Comparison of ENCODE assay signal across 9 mouse cellular contexts in genomic region chr8:106576849-106577555, GRCm38 (mm10). TPM values are rescaled to one million over a fixed set of nuclear protein-coding genes. Genes with fewer than 3 reads are reported as not detected.
DNase-seq lines count a peak whose midpoint lies in the region; ATAC-seq lines count a peak whose summit lies in the region.
"Had no signal": no experiment of that assay in that cellular context is flagged by ENCODE, and none has a peak within 500 bp of the region (broad histone marks: within the 10 kb centered on the region; RNA-seq: fewer than 3 reads in every experiment).

No protein-coding gene starts in this region.

- H3K4me2 ChIP-seq in hindbrain, embryonic 15.5 days, result no peak overlapping the region
- no peak overlapping the region for H3K4me2 ChIP-seq in hindbrain, embryonic 13.5 days
- H3K4me2 ChIP-seq in kidney, embryonic 14.5 days (replicated peaks; ENCODE audit: low read depth, low read length), result no peak overlapping the region
- H3K4me2 ChIP-seq: embryonic facial prominence, embryonic 13.5 days had no signal

- H3K36me3 ChIP-seq in hindbrain, embryonic 15.5 days, result no peaks in the 10 kb centered on the region
- H3K36me3 ChIP-seq in hindbrain, embryonic 13.5 days, result no peaks in the 10 kb centered on the region
- H3K36me3 ChIP-seq in kidney, embryonic 14.5 days (ENCODE audit: control insufficient read depth, insufficient read depth, low read length), result no peaks in the 10 kb centered on the region
- H3K36me3 ChIP-seq: embryonic facial prominence, embryonic 13.5 days had no signal

- ATAC-seq in hindbrain, embryonic 15.5 days (ENCODE audit: low FRiP score, low read depth), result 0 out of 2 replicates have a peak, but pooled peaks have one; percentile 27
- ATAC-seq in hindbrain, embryonic 13.5 days (ENCODE audit: low FRiP score), result no peak
- 0 out of 2 replicates have a peak, but pooled peaks have one; percentile 55 for ATAC-seq in kidney, embryonic 14.5 days (ENCODE audit: low FRiP score, low TSS enrichment)
- ATAC-seq in monocyte, adult 5-6 weeks (replicated peaks; ENCODE audit: insufficient number of reproducible peaks, low FRiP score, low TSS enrichment, poor library complexity, severe bottlenecking), result peak; percentile 59; the same call in 1 of the 2 replicates

- no peak overlapping the region for H3K27ac ChIP-seq in hindbrain, embryonic 15.5 days (replicated peaks)
- H3K27ac ChIP-seq in hindbrain, embryonic 13.5 days, result no peak overlapping the region
- no peak overlapping the region for H3K27ac ChIP-seq in kidney, embryonic 14.5 days (ENCODE audit: low read depth, low read length)
- H3K27ac ChIP-seq: embryonic facial prominence, embryonic 13.5 days had no signal

- H3K9ac ChIP-seq in hindbrain, embryonic 15.5 days, result no peak overlapping the region
- H3K9ac ChIP-seq in hindbrain, embryonic 13.5 days, result no peak overlapping the region
- H3K9ac ChIP-seq in kidney, embryonic 14.5 days (ENCODE audit: low read depth, low read length), result no peak overlapping the region
- H3K9ac ChIP-seq: embryonic facial prominence, embryonic 13.5 days had no signal

- DNase-seq in adrenal gland, postnatal 10 days, result peak; percentile 28
- no peak for DNase-seq in ovary, adult 18-20 months (ENCODE audit: low spot score)
- DNase-seq in neural tube, embryonic 10.5 days (ENCODE audit: extremely low spot score, low spot score), result no peak
- DNase-seq in embryo, embryonic 10.5 days (ENCODE audit: low spot score), result no peak

- no peak overlapping the region for H3K4me3 ChIP-seq in hindbrain, embryonic 15.5 days
- H3K4me3 ChIP-seq in hindbrain, embryonic 13.5 days, result no peak overlapping the region
- no peak overlapping the region for H3K4me3 ChIP-seq in kidney, embryonic 14.5 days (ENCODE audit: low read length)
- H3K4me3 ChIP-seq: embryonic facial prominence, embryonic 13.5 days had no signal

- H3K27me3 ChIP-seq in hindbrain, embryonic 15.5 days, result no peaks in the 10 kb centered on the region
- H3K27me3 ChIP-seq in hindbrain, embryonic 13.5 days, result no peaks in the 10 kb centered on the region
- H3K27me3 ChIP-seq in kidney, embryonic 14.5 days (ENCODE audit: control insufficient read depth, insufficient read depth, low read length), result no peaks in the 10 kb centered on the region
- H3K27me3 ChIP-seq: embryonic facial prominence, embryonic 13.5 days had no signal

- no peaks in the 10 kb centered on the region for H3K9me3 ChIP-seq in hindbrain, embryonic 15.5 days
- H3K9me3 ChIP-seq in hindbrain, embryonic 13.5 days, result no peaks in the 10 kb centered on the region
- no peaks in the 10 kb centered on the region for H3K9me3 ChIP-seq in kidney, embryonic 14.5 days (ENCODE audit: control insufficient read depth, low read length)
- H3K9me3 ChIP-seq: embryonic facial prominence, embryonic 13.5 days had no signal

- WGBS in hindbrain, embryonic 15.5 days, result 44% methylated on average over 6 of the region's 6 CpGs
- 55% methylated on average over 6 of the region's 6 CpGs for WGBS in hindbrain, embryonic 13.5 days
- WGBS in kidney, embryonic 14.5 days, result 26% methylated on average over 6 of the region's 6 CpGs

- no peaks in the 10 kb centered on the region for H3K4me1 ChIP-seq in hindbrain, embryonic 15.5 days (replicated peaks)
- H3K4me1 ChIP-seq in hindbrain, embryonic 13.5 days (replicated peaks), result peaks cover 7% of the 10 kb centered on the region; the same call in 1 of the 2 replicates
- 0 out of 2 replicates have a peak, but pooled peaks cover 2% of the 10 kb centered on the region for H3K4me1 ChIP-seq in kidney, embryonic 14.5 days (ENCODE audit: control insufficient read depth, insufficient read depth, low read length)

RNA-seq across cellular contexts. Expression of gene Gm10073, which starts 3.7 kb away (rescaled TPM):
- polyA plus RNA-seq in hindbrain, embryonic 15.5 days (2015; fragmentation: Nextera tagmentation; extraction: Ambion mirVana), result 5.7 and 11.2 TPM in 2 replicates
- 6.1 and 9.5 TPM in 2 replicates for polyA plus RNA-seq in hindbrain, embryonic 13.5 days (2015; fragmentation: Nextera tagmentation; extraction: Ambion mirVana)
- total RNA-seq in adrenal gland, postnatal 10 days (2021), result 100 to 1,000 TPM; 131 to 143 TPM
- 11.5 and 11.6 TPM in 2 replicates for polyA plus RNA-seq in kidney, embryonic 14.5 days (2014; fragmentation: Nextera tagmentation; extraction: Ambion mirVana)
- total RNA-seq in monocyte, adult 5-6 weeks (2017), result 2.2 to 11.5 TPM (median 9.5 TPM) in 3 replicates

RNA-seq across cellular contexts. Expression of gene Cdh1, which starts 26.1 kb away (rescaled TPM):
- 3.9 and 6.5 TPM in 2 replicates for polyA plus RNA-seq in hindbrain, embryonic 15.5 days (2015; fragmentation: Nextera tagmentation; extraction: Ambion mirVana)
- polyA plus RNA-seq in hindbrain, embryonic 13.5 days (2015; fragmentation: Nextera tagmentation; extraction: Ambion mirVana), result 1.7 and 2.3 TPM in 2 replicates
- total RNA-seq in adrenal gland, postnatal 10 days (2021), result 1 to 10 TPM; 4.1 to 8.1 TPM
- 31.5 and 88.4 TPM in 2 replicates for polyA plus RNA-seq in kidney, embryonic 14.5 days (2014; fragmentation: Nextera tagmentation; extraction: Ambion mirVana)
- 7.3 to 16.7 TPM (median 15.2 TPM) in 3 replicates for total RNA-seq in monocyte, adult 5-6 weeks (2017)
